Mouse (Mus musculus) embryonic facial prominence, embryonic 14.5 days (tissue): Measurements from ENCODE around the gene Il34. TPM values are rescaled to one million over a fixed set of nuclear protein-coding genes. Genes with fewer than 3 reads are reported as not detected.
A peak's percentile ranks its signal among the peaks of the same experiment; 100 is the strongest.

ENCODE experiments used
- ATAC-seq: fragments of 200-750 bp; cut with Nextera tagmentation; 2 replicates; pipeline ENCODE4 v1.8.0; 2017; ENCODE audit warnings: low read depth, moderate number of reproducible peaks, moderate TSS enrichment
- DNase-seq: peaks from one replicate; pipeline ENCODE4 v3.0.0-alpha.2; 2015; ENCODE audit warnings: low spot score
- H3K27ac ChIP-seq: fragments of 300-500 bp; sonication (generic); replicated peaks from 2 replicates; pipeline ENCODE4 v1.5.1; 2014; ENCODE audit warnings: low read depth, mild to moderate bottlenecking, low read length, moderate library complexity
- H3K27me3 ChIP-seq: fragments of 300-500 bp; sonication (generic); replicated peaks from 2 replicates; pipeline ENCODE4 v1.6.1; 2014; ENCODE audit warnings: low read length; ENCODE audit not compliant: control insufficient read depth, insufficient read depth
- H3K36me3 ChIP-seq: fragments of 300-500 bp; sonication (generic); 2 replicates; pipeline ENCODE4 v1.6.1; 2014; ENCODE audit warnings: low read length, mixed read lengths; ENCODE audit not compliant: control insufficient read depth, insufficient read depth
- H3K4me1 ChIP-seq: fragments of 300-500 bp; sonication (generic); 2 replicates; pipeline ENCODE4 v1.6.1; 2014; ENCODE audit warnings: antibody characterized with exemption, low read length; ENCODE audit not compliant: control insufficient read depth, insufficient read depth
- H3K4me2 ChIP-seq: fragments of 300-500 bp; sonication (generic); 2 replicates; pipeline ENCODE4 v1.6.1; 2014; ENCODE audit warnings: low read depth, mild to moderate bottlenecking, low read length, moderate library complexity, mixed read lengths
- H3K4me3 ChIP-seq: fragments of 300-500 bp; sonication (generic); 2 replicates; pipeline ENCODE4 v1.5.1; 2014; ENCODE audit warnings: low read depth, mild to moderate bottlenecking, low read length
- H3K9ac ChIP-seq: fragments of 300-500 bp; sonication (generic); 2 replicates; pipeline ENCODE4 v1.6.1; 2014; ENCODE audit warnings: low read depth, mild to moderate bottlenecking, low read length, moderate library complexity, mixed read lengths
- H3K9me3 ChIP-seq: fragments of 300-500 bp; sonication (generic); 2 replicates; pipeline ENCODE4 v1.6.1; 2016; ENCODE audit warnings: low read length; ENCODE audit not compliant: control insufficient read depth
- WGBS: fragments of 180-500 bp; shearing (Covaris S2); extraction: QIAGEN DNeasy Blood & Tissue Kit; methylation state at CpG from one replicate; pipeline ENCODE4 v1.1.7; 2014; 5-methylcytosine and 5-hydroxymethylcytosine counted together
- polyA plus RNA-seq: library from polyadenylated mRNA; unstranded; fragments of >200 nt; fragmentation: Nextera tagmentation; extraction: Ambion mirVana; gene quantifications from 2 replicates; pipeline ENCODE4 v1.2.1, GENCODE M21; 2014

Gene Il34
- polyA plus RNA-seq, 1 experiment from 2014 or later, result 1.7 TPM

DNA sequence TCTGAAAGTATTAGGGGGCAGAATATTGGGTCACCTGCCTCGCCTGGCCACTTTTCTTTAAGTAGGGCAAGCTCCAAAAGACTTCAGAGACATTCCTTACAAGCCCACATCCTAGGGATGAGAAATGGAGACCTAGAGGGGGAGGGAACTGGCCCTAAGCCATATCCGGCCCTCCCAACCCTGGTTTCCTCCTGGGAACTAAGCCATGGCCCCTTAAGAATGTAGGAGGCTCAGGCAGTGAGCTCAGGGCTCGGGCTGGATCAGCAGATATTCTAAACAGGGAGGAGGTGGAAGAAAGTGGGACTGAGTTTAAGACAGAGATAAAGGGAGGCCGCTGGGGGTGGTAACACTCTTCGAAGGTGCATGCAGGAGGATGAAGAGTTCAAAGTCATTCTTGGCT, 44.5 kb downstream of the Il34 start:
- no peak overlapping the region for H3K4me3 ChIP-seq
- H3K4me2 ChIP-seq, result no peak overlapping the region
- H3K27me3 ChIP-seq, result no peaks in the 10 kb centered on the region
- ATAC-seq (peak; percentile 47; the same call in 1 of the 2 replicates), DNase-seq (peak; percentile 49)
- H3K27ac ChIP-seq, result no peak overlapping the region
- H3K9ac ChIP-seq, result no peak overlapping the region
- no peaks in the 10 kb centered on the region for H3K36me3 ChIP-seq
- WGBS, result 33% methylated on average over 5 of the region's 5 CpGs
- H3K9me3 ChIP-seq, result no peaks in the 10 kb centered on the region
- no peaks in the 10 kb centered on the region for H3K4me1 ChIP-seq

DNA sequence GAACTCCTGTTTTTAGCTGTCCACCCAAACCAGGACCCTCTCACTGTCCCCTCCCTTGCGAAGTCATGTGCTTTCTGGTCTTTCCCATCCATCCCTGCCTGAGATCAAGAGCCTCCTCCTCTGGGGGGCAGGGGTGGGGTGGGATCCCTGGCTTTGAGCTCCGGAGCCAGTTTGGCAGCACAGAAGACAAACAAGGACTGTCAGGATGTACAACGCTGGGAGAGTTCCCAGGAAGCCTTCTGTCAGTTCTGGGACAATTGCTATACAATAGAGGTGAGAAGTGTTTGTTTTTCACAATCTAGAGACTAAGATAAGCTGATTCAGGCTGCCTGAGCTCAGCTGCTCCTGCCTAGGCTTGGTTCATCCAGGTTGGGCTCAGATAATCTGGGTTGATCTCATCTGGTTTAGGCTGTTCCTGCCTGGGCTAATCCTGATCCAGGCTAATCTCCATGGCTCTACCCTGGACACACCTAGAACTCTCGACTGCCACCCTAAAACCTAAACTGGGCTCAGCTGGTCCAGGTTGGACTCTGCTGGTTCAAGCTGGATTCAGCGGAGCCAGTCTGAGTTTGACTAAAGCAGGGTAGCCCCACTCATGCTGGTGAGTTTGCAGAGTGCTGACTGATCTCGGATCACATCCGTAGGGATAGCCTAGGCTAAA, 45.3 kb downstream of the Il34 start:
- no peaks in the 10 kb centered on the region for H3K4me1 ChIP-seq
- WGBS, result 71% methylated on average over 7 of the region's 7 CpGs
- H3K27ac ChIP-seq, result 0 out of 2 replicates have a peak overlapping the region, but pooled peaks have one; percentile 28
- no peak overlapping the region for H3K4me2 ChIP-seq
- no peaks in the 10 kb centered on the region for H3K9me3 ChIP-seq
- no peaks in the 10 kb centered on the region for H3K36me3 ChIP-seq
- H3K9ac ChIP-seq, result no peak overlapping the region
- DNase-seq (no peak), ATAC-seq (no peak)
- H3K27me3 ChIP-seq, result no peaks in the 10 kb centered on the region
- no peak overlapping the region for H3K4me3 ChIP-seq

DNA sequence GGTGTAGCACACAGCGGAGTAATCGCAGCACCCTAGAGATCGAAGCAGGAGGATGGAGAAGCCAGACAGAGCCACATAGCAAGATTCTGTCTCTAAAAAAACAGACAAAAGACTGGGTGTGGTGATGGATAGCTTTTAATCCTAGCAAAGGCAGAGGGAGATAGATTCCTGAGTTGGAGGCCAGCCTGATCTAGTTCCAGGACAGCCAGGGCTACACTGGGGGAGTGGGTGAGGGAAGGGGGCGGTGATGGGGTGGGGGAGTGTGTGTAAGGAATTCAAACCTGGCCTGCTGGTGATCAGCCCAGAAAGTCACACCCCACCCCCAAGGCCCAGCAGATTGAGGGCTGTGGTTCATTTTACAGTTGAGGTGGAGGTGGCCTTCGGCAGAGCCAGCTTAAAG, 49.5 kb downstream of the Il34 start:
- Histone ChIP-seq H3K9me3 (no peaks in the 10 kb centered on the region), H3K4me3 (no peak overlapping the region), H3K27me3 (no peaks in the 10 kb centered on the region), H3K4me2 (no peak overlapping the region), H3K4me1 (peaks cover 7% of the 10 kb centered on the region; the same call in 1 of the 2 replicates), H3K27ac (no peak overlapping the region), H3K9ac (no peak overlapping the region), H3K36me3 (no peaks in the 10 kb centered on the region)
- DNase-seq, result no peak
- no peak for ATAC-seq
- 82% methylated on average over 5 of the region's 5 CpGs for WGBS

DNA sequence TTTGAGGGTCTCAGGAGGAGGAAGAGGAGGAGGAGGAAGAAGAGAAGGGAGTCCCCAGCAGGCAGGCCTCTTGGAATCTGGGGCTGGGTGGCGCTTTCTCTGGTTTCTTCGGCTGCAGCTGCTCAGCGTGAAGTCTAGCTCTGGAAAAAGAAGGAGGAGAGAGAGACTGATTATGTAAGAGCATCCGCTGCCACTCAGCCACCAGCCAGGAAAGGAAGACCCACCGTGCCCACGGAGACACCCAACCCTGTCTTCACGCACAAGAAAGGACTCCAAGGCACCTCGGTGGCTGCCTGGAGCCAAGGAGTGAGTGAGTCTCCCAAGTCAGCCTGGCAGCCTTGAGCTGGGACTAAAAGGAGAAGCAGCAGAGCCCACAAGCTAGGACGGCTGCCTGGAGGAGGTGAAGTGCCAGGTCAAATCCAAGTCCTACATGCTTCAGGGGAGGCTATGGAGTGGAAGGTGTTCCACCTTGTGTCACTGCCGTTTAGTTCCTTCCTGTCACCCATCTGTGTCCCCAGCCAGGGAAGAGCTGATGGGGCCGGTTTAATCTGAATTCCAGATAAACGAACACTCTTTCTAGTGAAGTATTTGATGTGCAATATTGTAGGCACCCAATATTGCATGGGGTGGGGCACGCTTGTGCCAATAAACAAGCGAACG, 50.1 kb downstream of the Il34 start:
- ATAC-seq (no peak), DNase-seq (no peak)
- no peaks in the 10 kb centered on the region for H3K9me3 ChIP-seq
- peak overlapping the region; percentile 19; the same call in 1 of the 2 replicates for H3K9ac ChIP-seq
- WGBS, result 50% methylated on average over 15 of the region's 15 CpGs
- peaks cover 7% of the 10 kb centered on the region; the same call in 1 of the 2 replicates for H3K4me1 ChIP-seq
- no peaks in the 10 kb centered on the region for H3K27me3 ChIP-seq
- no peaks in the 10 kb centered on the region for H3K36me3 ChIP-seq
- no peak overlapping the region for H3K4me2 ChIP-seq
- H3K4me3 ChIP-seq, result no peak overlapping the region
- no peak overlapping the region for H3K27ac ChIP-seq

DNA sequence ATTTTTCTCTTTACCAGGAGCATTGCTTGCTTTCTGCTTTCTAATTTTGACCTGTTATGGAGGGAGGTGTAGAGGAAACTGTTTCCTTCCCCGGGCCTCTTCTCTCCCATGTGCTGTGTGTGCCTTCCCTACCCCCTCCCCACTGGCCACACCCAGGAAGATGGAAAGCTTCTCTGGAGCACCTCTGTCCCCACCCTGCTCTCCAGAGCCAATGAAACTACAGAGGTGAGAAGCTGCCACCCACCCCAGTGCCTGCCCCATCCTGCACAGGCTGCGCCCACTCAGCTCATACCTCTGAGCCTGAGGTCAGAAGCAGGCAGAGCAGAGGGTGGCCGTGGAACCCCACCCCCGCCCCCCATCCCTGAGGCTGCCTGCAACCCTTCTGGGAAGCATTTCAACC, 51.0 kb downstream of the Il34 start:
- no peaks in the 10 kb centered on the region for H3K36me3 ChIP-seq
- H3K27me3 ChIP-seq, result no peaks in the 10 kb centered on the region
- H3K4me3 ChIP-seq, result no peak overlapping the region
- no peak overlapping the region for H3K4me2 ChIP-seq
- H3K27ac ChIP-seq, result no peak overlapping the region
- no peaks in the 10 kb centered on the region for H3K9me3 ChIP-seq
- DNase-seq (peak; percentile 39), ATAC-seq (peak; percentile 68)
- peaks cover 7% of the 10 kb centered on the region; the same call in 1 of the 2 replicates for H3K4me1 ChIP-seq
- 0 out of 2 replicates have a peak overlapping the region, but pooled peaks have one; percentile 19 for H3K9ac ChIP-seq
- WGBS, result 49% methylated on average over 4 of the region's 4 CpGs

DNA sequence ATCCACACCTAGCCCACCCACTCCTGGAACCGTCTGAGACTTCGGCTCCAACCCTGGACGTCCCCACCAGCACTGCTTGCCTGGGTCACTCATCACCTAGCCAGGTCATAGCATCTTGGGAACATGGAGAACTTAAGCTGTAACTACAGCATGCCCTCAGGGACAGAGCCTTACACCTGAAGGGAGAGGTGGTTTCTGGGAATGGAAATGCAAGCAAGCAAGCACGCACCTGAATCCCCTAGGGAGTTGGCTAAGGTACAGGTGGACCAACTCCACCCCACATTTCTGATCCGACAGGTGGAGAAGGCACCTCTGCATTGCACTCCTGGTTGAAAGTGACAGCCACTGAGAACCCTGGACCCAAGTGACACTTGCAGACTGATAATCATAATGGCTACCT, 54.2 kb downstream of the Il34 start:
- WGBS, result 68% methylated on average over 5 of the region's 5 CpGs
- peak; percentile 46 for DNase-seq
- Histone ChIP-seq H3K4me1 (peaks cover 7% of the 10 kb centered on the region; the same call in 1 of the 2 replicates), H3K36me3 (no peaks in the 10 kb centered on the region), H3K9me3 (no peaks in the 10 kb centered on the region), H3K4me3 (no peak overlapping the region), H3K9ac (no peak overlapping the region), H3K27me3 (no peaks in the 10 kb centered on the region), H3K4me2 (no peak overlapping the region), H3K27ac (no peak overlapping the region)
- no peak for ATAC-seq

DNA sequence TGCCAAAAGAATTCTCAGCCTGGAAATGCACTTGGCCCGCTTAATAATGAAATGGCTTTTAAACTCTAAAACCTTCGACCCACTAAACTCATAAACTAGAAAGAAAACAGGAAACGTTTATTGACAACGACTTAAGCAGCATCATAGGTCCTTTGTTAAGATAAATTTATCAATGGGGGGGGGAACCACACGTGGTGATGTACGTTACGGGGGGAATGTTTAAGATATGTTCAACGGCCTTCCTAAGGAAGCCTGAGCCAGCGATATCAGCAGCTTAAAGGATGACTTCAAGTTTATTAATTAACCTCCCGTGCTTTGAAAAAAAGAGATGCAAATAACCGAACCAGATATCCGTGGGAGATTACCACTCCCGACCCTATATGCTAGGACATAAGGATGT, 55.5 kb downstream of the Il34 start:
- DNase-seq (no peak), ATAC-seq (no peak)
- 48% methylated on average over 13 of the region's 13 CpGs for WGBS
- Histone ChIP-seq H3K9me3 (no peaks in the 10 kb centered on the region), H3K36me3 (no peaks in the 10 kb centered on the region), H3K4me2 (no peak overlapping the region), H3K27me3 (no peaks in the 10 kb centered on the region), H3K27ac (no peak overlapping the region), H3K4me1 (peaks cover 6% of the 10 kb centered on the region; the same call in 1 of the 2 replicates), H3K9ac (no peak overlapping the region), H3K4me3 (no peak overlapping the region)

DNA sequence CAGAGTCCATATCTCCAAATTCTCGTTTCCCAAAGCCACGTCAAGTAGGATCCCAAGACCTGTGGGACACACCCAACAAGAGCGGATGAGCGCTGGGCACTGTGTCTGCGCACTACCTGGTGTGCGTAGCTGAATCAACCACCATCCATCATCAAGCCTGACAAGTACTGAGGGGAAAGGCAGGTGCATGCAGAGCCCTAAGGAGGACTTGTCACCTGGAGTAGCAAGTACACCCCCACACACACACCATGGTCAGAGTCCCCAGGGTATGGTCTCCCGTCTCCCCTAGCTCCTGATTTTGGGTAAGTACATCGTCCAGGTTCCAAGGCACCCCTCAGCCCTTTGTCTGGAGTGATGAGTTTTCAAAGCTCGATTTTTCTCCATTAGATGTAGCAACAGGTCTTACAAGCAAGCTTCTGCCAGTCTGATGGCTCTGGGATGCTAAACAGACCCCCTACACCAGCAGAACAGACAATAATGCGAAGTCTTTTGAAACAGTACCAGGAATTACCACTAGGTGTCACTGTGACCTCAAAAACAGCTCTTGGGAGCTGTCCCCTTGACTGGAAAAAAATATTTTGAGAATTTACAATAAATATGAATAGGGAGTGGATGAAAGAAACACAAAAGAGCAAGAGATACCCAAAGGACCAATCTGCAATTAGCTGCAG, 56.1 kb downstream of the Il34 start:
- Histone ChIP-seq H3K4me2 (no peak overlapping the region), H3K36me3 (no peaks in the 10 kb centered on the region), H3K4me3 (no peak overlapping the region), H3K9ac (no peak overlapping the region), H3K27ac (no peak overlapping the region), H3K27me3 (no peaks in the 10 kb centered on the region), H3K9me3 (no peaks in the 10 kb centered on the region), H3K4me1 (no peaks in the 10 kb centered on the region)
- DNase-seq (peak; percentile 69), ATAC-seq (peak; percentile 16; the same call in 1 of the 2 replicates)
- 58% methylated on average over 10 of the region's 10 CpGs for WGBS
